Mouse (Mus musculus): ENCODE measurements at regions not wholly inside any gene's neighbourhood (a gene's known extent, or its start where the extent isn't known, plus 50 kb on each side); places are given as distances from the start of the nearest gene placed in this dataset.

- Histone ChIP-seq H3K9ac (no peak overlapping the region), H3K4me3 (replicated peaks) (no peak overlapping the region), H3K9me3 (no peaks in the 10 kb centered on the region), H3K27ac (no peak overlapping the region), H3K4me1 (peaks cover 21% of the 10 kb centered on the region), H3K36me3 (replicated peaks) (no peaks in the 10 kb centered on the region), H3K27me3 (peaks cover 7% of the 10 kb centered on the region; the same call in 1 of the 2 replicates), H3K4me2 (peak overlapping the region; percentile 41; the same call in 1 of the 2 replicates)
- WGBS, result 54% methylated on average over 9 of the region's 9 CpGs
- no peak for ATAC-seq (ENCODE audit: low FRiP score)
Measured at GRCm38 (mm10) chr19:56653292-56653691, 68.7 kb upstream of the Adrb1 start.

GRCm38 (mm10) chr19:56655330-56655729, 66.7 kb upstream of the Adrb1 start:
- Histone ChIP-seq H3K4me1 (peaks cover 21% of the 10 kb centered on the region), H3K36me3 (replicated peaks) (no peaks in the 10 kb centered on the region), H3K4me2 (no peak overlapping the region), H3K27ac (no peak overlapping the region), H3K27me3 (peaks cover 7% of the 10 kb centered on the region; the same call in 1 of the 2 replicates), H3K9ac (no peak overlapping the region), H3K4me3 (replicated peaks) (no peak overlapping the region), H3K9me3 (no peaks in the 10 kb centered on the region)
- ATAC-seq (ENCODE audit: low FRiP score), result no peak
- WGBS, result 94% methylated on average over 9 of the region's 9 CpGs

GRCm38 (mm10) chr19:56660566-56661199, 61.3 kb upstream of the Adrb1 start:
- no peaks in the 10 kb centered on the region for H3K36me3 ChIP-seq (replicated peaks)
- no peak overlapping the region for H3K9ac ChIP-seq
- no peak overlapping the region for H3K4me3 ChIP-seq (replicated peaks)
- H3K4me2 ChIP-seq, result no peak overlapping the region
- H3K9me3 ChIP-seq, result no peaks in the 10 kb centered on the region
- H3K4me1 ChIP-seq, result peaks cover 10% of the 10 kb centered on the region
- ATAC-seq (ENCODE audit: low FRiP score), result no peak
- H3K27me3 ChIP-seq, result no peaks in the 10 kb centered on the region
- 60% methylated on average over 4 of the region's 4 CpGs for WGBS
- H3K27ac ChIP-seq, result no peak overlapping the region

- no peak overlapping the region for H3K27ac ChIP-seq
- H3K4me1 ChIP-seq, result peaks cover 10% of the 10 kb centered on the region
- 50% methylated on average over 10 of the region's 10 CpGs for WGBS
- no peaks in the 10 kb centered on the region for H3K9me3 ChIP-seq
- H3K4me2 ChIP-seq, result no peak overlapping the region
- H3K36me3 ChIP-seq (replicated peaks), result no peaks in the 10 kb centered on the region
- no peak overlapping the region for H3K4me3 ChIP-seq (replicated peaks)
- H3K9ac ChIP-seq, result no peak overlapping the region
- no peak for ATAC-seq (ENCODE audit: low FRiP score)
- no peaks in the 10 kb centered on the region for H3K27me3 ChIP-seq
Measured at GRCm38 (mm10) chr19:56663474-56664227, 58.3 kb upstream of the Adrb1 start.

GRCm38 (mm10) chr19:56664307-56664775, 57.7 kb upstream of the Adrb1 start:
- 74% methylated on average over 10 of the region's 10 CpGs for WGBS
- no peak for ATAC-seq (ENCODE audit: low FRiP score)
- H3K9me3 ChIP-seq, result no peaks in the 10 kb centered on the region

GRCm38 (mm10) chr19:56664944-56665663, 56.9 kb upstream of the Adrb1 start:
- no peak for ATAC-seq (ENCODE audit: low FRiP score)
- 69% methylated on average over 7 of the region's 7 CpGs for WGBS
- Histone ChIP-seq H3K4me3 (replicated peaks) (no peak overlapping the region), H3K36me3 (replicated peaks) (no peaks in the 10 kb centered on the region), H3K9ac (no peak overlapping the region), H3K9me3 (no peaks in the 10 kb centered on the region), H3K27me3 (no peaks in the 10 kb centered on the region), H3K27ac (no peak overlapping the region), H3K4me1 (peaks cover 10% of the 10 kb centered on the region), H3K4me2 (no peak overlapping the region)

More at GRCm38 (mm10) chr19:56664307-56664775, 57.7 kb upstream of the Adrb1 start:
- peaks cover 10% of the 10 kb centered on the region for H3K4me1 ChIP-seq
- 0 out of 2 replicates have a peak overlapping the region, but pooled peaks have one; percentile 31 for H3K27ac ChIP-seq
- H3K27me3 ChIP-seq, result no peaks in the 10 kb centered on the region
- no peak overlapping the region for H3K4me2 ChIP-seq
- no peak overlapping the region for H3K9ac ChIP-seq
- H3K36me3 ChIP-seq (replicated peaks), result no peaks in the 10 kb centered on the region
- H3K4me3 ChIP-seq (replicated peaks), result no peak overlapping the region

GRCm38 (mm10) chr19:56665972-56666371, 56.0 kb upstream of the Adrb1 start:
- no peaks in the 10 kb centered on the region for H3K9me3 ChIP-seq
- no peak overlapping the region for H3K9ac ChIP-seq
- no peaks in the 10 kb centered on the region for H3K27me3 ChIP-seq
- peaks cover 10% of the 10 kb centered on the region for H3K4me1 ChIP-seq
- H3K36me3 ChIP-seq (replicated peaks), result no peaks in the 10 kb centered on the region
- WGBS, result 84% methylated on average over 1 of the region's 1 CpGs
- no peak overlapping the region for H3K27ac ChIP-seq
- H3K4me2 ChIP-seq, result no peak overlapping the region
- no peak overlapping the region for H3K4me3 ChIP-seq (replicated peaks)
- ATAC-seq (ENCODE audit: low FRiP score), result no peak

- Histone ChIP-seq H3K4me1 (peaks cover 10% of the 10 kb centered on the region), H3K4me3 (replicated peaks) (no peak overlapping the region), H3K9me3 (no peaks in the 10 kb centered on the region), H3K27me3 (no peaks in the 10 kb centered on the region), H3K27ac (no peak overlapping the region), H3K9ac (no peak overlapping the region), H3K4me2 (no peak overlapping the region), H3K36me3 (replicated peaks) (no peaks in the 10 kb centered on the region)
- 86% methylated on average over 2 of the region's 2 CpGs for WGBS
- no peak for ATAC-seq (ENCODE audit: low FRiP score)
Measured at GRCm38 (mm10) chr19:56667903-56668302, 54.1 kb upstream of the Adrb1 start.

GRCm38 (mm10) chr19:56668991-56669390, 53.0 kb upstream of the Adrb1 start:
- no peak overlapping the region for H3K4me3 ChIP-seq (replicated peaks)
- no peak for ATAC-seq (ENCODE audit: low FRiP score)
- no peaks in the 10 kb centered on the region for H3K27me3 ChIP-seq
- no peak overlapping the region for H3K27ac ChIP-seq
- H3K9me3 ChIP-seq, result no peaks in the 10 kb centered on the region
- H3K4me1 ChIP-seq, result peaks cover 10% of the 10 kb centered on the region
- H3K4me2 ChIP-seq, result no peak overlapping the region
- H3K9ac ChIP-seq, result no peak overlapping the region
- H3K36me3 ChIP-seq (replicated peaks), result no peaks in the 10 kb centered on the region
- WGBS, result 78% methylated on average over 7 of the region's 7 CpGs

GRCm38 (mm10) chr19:56669468-56669867, 52.5 kb upstream of the Adrb1 start:
- H3K27ac ChIP-seq, result no peak overlapping the region
- H3K9ac ChIP-seq, result no peak overlapping the region
- WGBS, result 76% methylated on average over 7 of the region's 7 CpGs
- no peaks in the 10 kb centered on the region for H3K36me3 ChIP-seq (replicated peaks)
- peaks cover 6% of the 10 kb centered on the region for H3K4me1 ChIP-seq
- no peaks in the 10 kb centered on the region for H3K27me3 ChIP-seq
- H3K4me3 ChIP-seq (replicated peaks), result no peak overlapping the region
- H3K9me3 ChIP-seq, result no peaks in the 10 kb centered on the region
- no peak overlapping the region for H3K4me2 ChIP-seq
- ATAC-seq (ENCODE audit: low FRiP score), result no peak

Data from forebrain, embryonic 12.5 days (tissue).